Mouse (Mus musculus) kidney, adult 2 months (tissue): ENCODE results near the gene Soga1. TPM values are rescaled to one million over a fixed set of nuclear protein-coding genes. Genes with fewer than 3 reads are reported as not detected.

Experiments
- DNase-seq: peaks from one replicate; pipeline ENCODE4 v3.0.0; 2021
- H3K27ac ChIP-seq: fragments of 200-500 bp; 2 replicates; pipeline ENCODE4 v1.5.1; 2012; ENCODE audit warnings: low read depth, low read length, control low read depth, inconsistent platforms; ENCODE audit not compliant: insufficient read depth
- H3K27me3 ChIP-seq: fragments of 200-500 bp; replicated peaks from 2 replicates; pipeline ENCODE4 v1.6.1; 2012; ENCODE audit warnings: mild to moderate bottlenecking, moderate library complexity, low read length, inconsistent platforms; ENCODE audit not compliant: control insufficient read depth, insufficient read depth
- H3K36me3 ChIP-seq: fragments of 200-500 bp; 2 replicates; pipeline ENCODE4 v1.6.1; 2012; ENCODE audit warnings: mild to moderate bottlenecking, moderate library complexity, low read length, inconsistent platforms; ENCODE audit not compliant: control insufficient read depth, insufficient read depth
- H3K4me1 ChIP-seq: fragments of 200-500 bp; 2 replicates; pipeline ENCODE4 v1.6.1; 2011; ENCODE audit warnings: low read length; ENCODE audit not compliant: control insufficient read depth, insufficient read depth
- H3K4me3 ChIP-seq: fragments of 200-500 bp; 2 replicates; pipeline ENCODE4 v1.5.1; 2011; ENCODE audit warnings: mild to moderate bottlenecking, low read depth, low read length, control low read depth; ENCODE audit not compliant: insufficient read depth
- CTCF ChIP-seq: fragments of 200-500 bp; conservative IDR thresholded peaks from 2 replicates; pipeline ENCODE4 v1.5.1; 2011; ENCODE audit warnings: low read depth, mild to moderate bottlenecking, control low read depth, low read length, moderate library complexity, mixed read lengths; ENCODE audit not compliant: insufficient read depth, insufficient read length
- POLR2A ChIP-seq: fragments of 200-500 bp; IDR thresholded peaks from one replicate; pipeline ENCODE4 v1.6.1; 2011; ENCODE audit warnings: low read depth, low read length, control low read depth
- WGBS: fragments of 180-500 bp; shearing (Covaris S2); methylation state at CpG from one replicate; pipeline ENCODE4 v1.1.7; 2018; 5-methylcytosine and 5-hydroxymethylcytosine counted together
- polyA plus RNA-seq: library from polyadenylated mRNA; depleted of rRNA; stranded (reverse); fragments of >200 nt; gene quantifications from 2 replicates; pipeline ENCODE4 v1.2.3, GENCODE M21; 2012

Soga1 gene
- polyA plus RNA-seq, 1 experiment, result 5.4 TPM

DNA sequence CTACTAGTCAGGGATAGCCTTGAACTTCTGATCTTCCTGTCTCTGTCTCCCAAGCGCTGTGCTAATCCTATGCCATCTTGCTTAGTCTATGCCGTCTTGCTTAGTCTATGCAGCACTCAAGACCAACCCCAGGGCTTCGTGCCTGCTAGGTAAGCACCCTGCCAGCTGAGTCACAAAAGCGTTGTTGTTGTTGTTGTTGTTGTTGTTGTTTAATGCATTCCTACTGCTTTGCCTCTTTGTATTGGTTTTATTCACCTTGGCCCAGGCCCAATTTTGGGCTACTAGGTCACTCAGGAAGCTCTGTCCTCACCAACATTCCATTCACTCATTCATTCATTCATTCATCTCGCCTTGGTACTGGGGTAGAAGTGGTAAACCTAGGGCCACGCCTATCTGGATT lies 23.3 kb downstream of the Soga1 start:
- WGBS, result 90% methylated on average over 6 of the region's 6 CpGs
- H3K27ac ChIP-seq, result no peak overlapping the region
- H3K27me3 ChIP-seq, result no peaks in the 10 kb centered on the region
- H3K4me1 ChIP-seq, result no peaks in the 10 kb centered on the region; the same call in 1 of the 2 replicates
- no peak for TF ChIP-seq POLR2A
- TF ChIP-seq CTCF, result no peak
- H3K4me3 ChIP-seq, result no peak overlapping the region
- no peaks in the 10 kb centered on the region for H3K36me3 ChIP-seq
- DNase-seq, result no peak

DNA sequence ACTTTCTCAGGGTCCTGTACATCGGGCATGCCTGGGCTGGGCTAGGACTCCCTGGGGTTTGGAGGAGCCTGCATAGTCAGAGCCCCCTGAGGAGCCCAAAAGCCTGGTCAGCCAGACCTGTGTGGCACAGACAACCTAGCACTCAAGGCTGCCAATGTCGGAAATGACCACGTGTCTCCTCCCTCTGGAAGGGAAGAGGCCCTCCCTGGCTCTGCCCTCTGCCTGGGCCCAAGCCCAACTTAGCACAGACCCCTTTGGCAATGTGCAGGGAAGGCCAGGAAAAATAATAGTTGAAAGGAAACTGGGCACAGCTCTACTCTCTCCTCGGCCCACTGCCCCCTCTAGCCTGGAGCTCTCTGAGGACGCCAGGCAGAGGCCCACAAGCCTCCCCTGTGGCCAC lies 24.2 kb downstream of the Soga1 start:
- TF ChIP-seq POLR2A, result no peak
- TF ChIP-seq CTCF, result no peak
- peak; percentile 43 for DNase-seq
- H3K27ac ChIP-seq, result peak overlapping the region; percentile 47
- H3K36me3 ChIP-seq, result no peaks in the 10 kb centered on the region
- no peaks in the 10 kb centered on the region for H3K27me3 ChIP-seq
- no peaks in the 10 kb centered on the region; the same call in 1 of the 2 replicates for H3K4me1 ChIP-seq
- no peak overlapping the region for H3K4me3 ChIP-seq
- WGBS, result 50% methylated on average over 5 of the region's 5 CpGs

GRCm38 (mm10) chr2:157054297-157054696 lies 24.8 kb downstream of the Soga1 start:
- H3K27ac ChIP-seq, result peak overlapping the region; percentile 47; the same call in 1 of the 2 replicates
- H3K27me3 ChIP-seq, result no peaks in the 10 kb centered on the region
- TF ChIP-seq POLR2A (no peak), CTCF (no peak)
- H3K4me1 ChIP-seq, result no peaks in the 10 kb centered on the region; the same call in 1 of the 2 replicates
- no peak overlapping the region for H3K4me3 ChIP-seq
- H3K36me3 ChIP-seq, result no peaks in the 10 kb centered on the region
- WGBS, result 67% methylated on average over 8 of the region's 8 CpGs
- peak; percentile 47 for DNase-seq

GRCm38 (mm10) chr2:157053787-157054186 lies 25.3 kb downstream of the Soga1 start:
- Histone ChIP-seq H3K36me3 (no peaks in the 10 kb centered on the region), H3K4me3 (no peak overlapping the region), H3K4me1 (no peaks in the 10 kb centered on the region; the same call in 1 of the 2 replicates), H3K27me3 (no peaks in the 10 kb centered on the region), H3K27ac (no peak overlapping the region)
- no peak for DNase-seq
- 90% methylated on average over 4 of the region's 4 CpGs for WGBS
- 0 out of 2 replicates have a peak, but pooled peaks have one; percentile 11 for TF ChIP-seq CTCF
- TF ChIP-seq POLR2A, result no peak

- Histone ChIP-seq H3K27me3 (no peaks in the 10 kb centered on the region), H3K27ac (no peak overlapping the region), H3K4me1 (no peaks in the 10 kb centered on the region; the same call in 1 of the 2 replicates), H3K36me3 (no peaks in the 10 kb centered on the region), H3K4me3 (no peak overlapping the region)
- no peak for DNase-seq
- 97% methylated on average over 5 of the region's 5 CpGs for whole genome bisulfite sequencing
- TF ChIP-seq CTCF, result no peak
- no peak for TF ChIP-seq POLR2A
Measured at GRCm38 (mm10) chr2:157053124-157053523, 25.9 kb downstream of the Soga1 start.

- WGBS, result 46% methylated on average over 8 of the region's 8 CpGs
- peak; percentile 33 for DNase-seq
- no peak overlapping the region for H3K27ac ChIP-seq
- no peaks in the 10 kb centered on the region for H3K36me3 ChIP-seq
- TF ChIP-seq POLR2A (no peak), CTCF (no peak)
- no peaks in the 10 kb centered on the region; the same call in 1 of the 2 replicates for H3K4me1 ChIP-seq
- H3K27me3 ChIP-seq, result no peaks in the 10 kb centered on the region
- H3K4me3 ChIP-seq, result no peak overlapping the region
Measured at GRCm38 (mm10) chr2:157052448-157052847, 26.6 kb downstream of the Soga1 start.

- Histone ChIP-seq H3K27me3 (no peaks in the 10 kb centered on the region), H3K36me3 (no peaks in the 10 kb centered on the region), H3K4me3 (no peak overlapping the region), H3K4me1 (no peaks in the 10 kb centered on the region), H3K27ac (no peak overlapping the region)
- TF ChIP-seq POLR2A, result no peak
- TF ChIP-seq CTCF, result no peak
- 77% methylated on average over 8 of the region's 8 CpGs for WGBS
- no peak for DNase-seq
Measured at GRCm38 (mm10) chr2:157049831-157050243, 29.2 kb downstream of the Soga1 start.
